Mouse (Mus musculus): ENCODE data around the gene Pon2. TPM values are rescaled to one million over a fixed set of nuclear protein-coding genes. Genes with fewer than 3 reads are reported as not detected.
"Not testable (repeated sequence)": the region's sequence is repeated elsewhere in the genome, so short reads cannot be mapped to it uniquely, and the experiment has no call there.

The Pon2 gene
- 25.3 and 36.0 TPM in 2 replicates for total RNA-seq (2014; fragmentation: Nextera tagmentation)
- 17.9 and 24.2 TPM in 2 replicates for total RNA-seq (2017)

DNA sequence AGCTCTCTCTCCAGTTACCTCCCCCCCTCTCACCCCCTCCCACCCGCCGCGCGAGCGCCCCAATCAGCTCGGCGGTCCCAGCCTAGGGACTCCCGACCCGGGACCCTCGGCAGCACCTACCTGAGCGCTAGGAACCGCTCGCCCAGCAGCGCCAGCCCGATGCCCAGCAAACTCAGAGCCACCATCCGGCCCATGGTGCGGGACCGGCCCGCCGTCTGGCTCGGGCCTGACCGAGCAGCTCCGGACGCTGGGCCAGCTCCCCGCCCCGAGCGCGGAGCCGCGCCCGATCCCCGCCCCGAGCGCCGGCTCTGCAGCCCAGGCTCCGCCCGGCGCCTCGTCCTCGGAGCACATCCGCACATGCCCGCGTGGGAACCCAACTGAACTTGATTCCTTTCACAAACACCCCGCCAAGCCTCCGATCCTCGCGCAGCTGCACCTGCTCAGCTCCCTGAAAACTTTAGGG, at the start of gene Pon2:
Gene Pon2, minus strand, starts transcription at position 364 of the 463 bp plus-strand sequence.
- ATAC-seq (replicated peaks; ENCODE audit: poor library complexity, severe bottlenecking), result peak; percentile 76

DNA sequence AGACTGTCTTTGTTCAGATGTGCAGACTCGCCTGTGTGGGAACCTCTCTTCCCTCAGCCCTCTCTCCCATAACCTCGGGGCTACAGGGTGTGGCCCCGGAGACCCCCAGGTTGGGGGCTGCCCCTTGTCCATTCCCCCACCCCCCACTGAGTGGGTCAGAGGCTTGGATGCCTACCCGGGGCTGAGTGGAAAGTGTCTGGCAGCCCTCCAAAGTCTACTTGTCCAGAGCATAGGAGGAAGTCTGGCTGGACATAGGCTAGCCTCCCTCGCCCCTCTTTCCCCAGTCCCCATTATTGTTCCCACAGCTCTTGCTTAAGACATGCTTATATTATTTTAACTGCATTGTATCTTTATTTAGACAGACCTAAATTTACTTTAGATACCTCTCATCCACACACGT, 46.0 kb upstream of the Pon2 start:
- ATAC-seq (replicated peaks; ENCODE audit: poor library complexity, severe bottlenecking), result no peak

DNA sequence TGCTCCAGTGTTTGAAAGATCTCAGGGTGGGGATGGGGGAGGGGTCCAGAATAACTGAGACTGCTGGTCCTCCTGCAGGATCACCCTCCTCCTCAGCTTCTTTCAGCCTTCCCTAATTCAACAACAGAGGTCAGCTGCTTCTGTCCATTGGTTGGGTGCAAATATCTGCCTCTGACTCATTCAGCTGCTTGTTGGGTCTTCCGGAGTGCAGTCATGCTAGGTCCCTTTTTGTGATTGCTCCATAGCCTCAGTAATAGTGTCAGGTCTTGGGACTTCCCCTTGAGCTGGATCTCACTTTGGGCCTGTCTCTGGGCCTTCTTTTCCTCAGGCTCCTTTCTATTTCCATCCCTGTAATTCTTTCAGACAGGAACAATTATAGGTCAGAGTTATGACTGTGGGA, 41.0 kb upstream of the Pon2 start:
- ATAC-seq (replicated peaks; ENCODE audit: poor library complexity, severe bottlenecking), result not testable (repeated sequence)

DNA sequence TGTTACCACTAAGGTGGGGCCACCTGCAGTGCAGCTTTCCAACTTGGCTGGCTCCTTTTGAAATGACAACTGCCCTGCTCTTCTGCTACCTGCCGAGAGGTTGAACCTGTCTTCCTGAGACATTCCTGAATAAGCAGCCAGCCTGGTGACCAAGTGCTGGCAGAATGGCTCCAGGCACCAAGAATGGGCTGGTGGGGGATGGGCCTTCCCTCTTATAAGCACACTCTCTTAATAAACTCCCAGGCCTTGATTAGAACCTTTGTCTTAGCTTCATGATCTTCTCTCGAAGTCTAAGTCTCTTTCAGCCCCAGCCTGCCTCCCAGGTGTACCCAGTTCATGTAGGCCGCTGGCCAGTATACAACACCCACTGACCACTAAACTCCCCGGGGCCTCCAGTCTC, 40.5 kb upstream of the Pon2 start:
- not testable (repeated sequence) for ATAC-seq (replicated peaks; ENCODE audit: poor library complexity, severe bottlenecking)

DNA sequence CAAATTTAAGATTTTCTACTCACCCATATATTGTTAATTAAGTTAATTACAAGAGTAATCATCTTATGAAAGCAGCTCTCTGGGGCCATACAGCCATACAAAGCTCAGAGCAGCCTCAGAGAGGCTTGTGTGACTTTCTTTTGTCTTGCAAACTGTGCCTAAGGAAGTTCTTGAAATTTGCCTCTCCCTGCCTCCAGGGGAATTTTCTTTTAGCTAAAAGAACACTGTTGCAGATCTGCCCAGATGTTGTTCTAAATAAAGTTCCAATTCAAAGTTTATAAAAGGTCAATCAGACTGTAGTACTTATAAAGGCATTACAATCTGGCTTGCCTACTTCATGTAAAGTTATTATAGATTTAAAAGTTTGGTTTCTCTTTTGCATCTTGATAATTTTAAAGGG, 37.8 kb upstream of the Pon2 start:
- ATAC-seq (replicated peaks; ENCODE audit: poor library complexity, severe bottlenecking), result not testable (repeated sequence)

DNA sequence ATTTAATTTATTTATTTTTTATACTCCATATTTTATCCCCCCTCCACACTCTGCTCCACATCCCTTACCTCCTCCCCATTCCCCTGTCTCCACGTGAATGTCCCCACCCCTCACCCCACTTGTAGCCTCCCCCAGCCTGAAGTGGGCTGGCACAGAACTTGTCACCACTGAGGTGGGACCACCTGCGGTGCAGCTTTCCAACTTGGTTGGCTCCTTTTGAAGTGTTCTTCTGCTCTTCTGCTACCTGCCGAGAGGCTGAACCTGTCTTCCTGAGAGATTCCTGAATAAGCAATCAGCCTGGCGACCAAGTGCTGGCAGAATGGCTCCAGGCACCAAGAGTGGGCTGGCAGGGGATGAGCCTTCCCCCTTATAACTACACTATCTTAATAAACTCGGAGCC, 35.8 kb upstream of the Pon2 start:
- ATAC-seq (replicated peaks; ENCODE audit: poor library complexity, severe bottlenecking), result no peak

DNA sequence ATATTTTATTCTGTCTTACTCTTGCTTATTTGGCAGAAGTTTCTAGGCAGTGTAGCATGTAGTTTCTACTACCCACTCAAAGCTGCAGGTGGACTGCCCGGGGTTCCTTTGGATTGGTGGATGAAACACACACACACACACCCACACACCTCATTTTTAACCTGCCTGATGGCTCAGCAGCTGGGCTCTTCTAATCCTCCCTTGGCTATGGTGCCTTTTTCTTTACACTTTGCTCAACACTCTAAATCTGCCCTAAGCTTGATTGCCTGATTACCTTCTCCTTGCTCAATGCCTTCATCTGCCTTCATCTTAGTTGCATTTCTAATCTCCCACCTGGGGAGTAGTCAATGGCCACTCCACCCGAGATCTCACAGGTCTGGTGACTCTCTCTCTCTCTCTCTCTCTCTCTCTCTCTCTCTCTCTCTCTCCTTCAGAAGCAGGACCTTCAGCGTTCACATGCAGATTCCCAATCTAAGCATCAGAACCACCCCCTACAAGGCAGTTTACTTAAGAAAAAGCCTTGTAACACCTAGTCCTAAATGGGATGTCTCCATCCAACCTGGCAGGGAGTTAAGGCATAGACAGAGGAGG, 34.4 kb upstream of the Pon2 start:
- ATAC-seq (replicated peaks; ENCODE audit: poor library complexity, severe bottlenecking), result no peak

DNA sequence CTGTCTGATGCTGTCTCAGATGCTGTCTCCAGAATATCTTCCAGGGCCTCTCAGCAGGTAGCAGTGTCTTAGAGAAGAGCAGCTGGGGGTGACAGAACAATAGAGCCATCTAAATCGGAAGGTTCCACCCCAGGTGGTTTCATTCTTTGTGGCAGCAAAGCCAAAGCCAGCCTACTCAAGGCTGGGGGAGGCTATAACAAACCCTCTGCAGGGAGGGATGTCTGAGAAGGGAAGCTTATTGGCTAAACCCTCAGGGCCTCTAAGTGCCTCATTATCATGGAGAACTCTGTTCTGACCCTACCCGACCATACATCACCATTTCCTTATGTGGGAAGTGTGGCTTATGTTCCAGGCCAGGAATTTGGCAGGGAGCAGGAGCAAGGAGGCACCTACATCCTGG, 26.9 kb upstream of the Pon2 start:
- no peak for ATAC-seq (replicated peaks; ENCODE audit: poor library complexity, severe bottlenecking)

DNA sequence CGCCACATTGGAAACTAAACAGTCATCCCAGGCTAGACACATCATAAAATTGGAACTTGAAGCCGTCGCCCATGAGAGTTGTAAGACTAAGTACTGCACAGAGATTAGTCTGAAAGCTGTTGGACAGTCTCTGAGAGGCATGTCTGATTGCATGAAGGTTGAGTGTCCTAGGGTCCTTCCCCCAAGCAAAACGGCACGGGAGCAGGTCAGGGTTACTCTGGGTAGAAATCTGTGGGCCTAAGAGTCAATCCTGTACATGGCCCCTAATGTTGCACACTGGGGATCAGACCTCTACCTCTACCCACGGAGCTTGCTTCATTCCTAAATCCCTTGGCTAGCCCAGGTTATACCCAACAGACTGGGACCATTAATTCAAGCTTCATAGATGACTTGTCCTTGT, 25.8 kb upstream of the Pon2 start:
- ATAC-seq (replicated peaks; ENCODE audit: poor library complexity, severe bottlenecking), result not testable (repeated sequence)

DNA sequence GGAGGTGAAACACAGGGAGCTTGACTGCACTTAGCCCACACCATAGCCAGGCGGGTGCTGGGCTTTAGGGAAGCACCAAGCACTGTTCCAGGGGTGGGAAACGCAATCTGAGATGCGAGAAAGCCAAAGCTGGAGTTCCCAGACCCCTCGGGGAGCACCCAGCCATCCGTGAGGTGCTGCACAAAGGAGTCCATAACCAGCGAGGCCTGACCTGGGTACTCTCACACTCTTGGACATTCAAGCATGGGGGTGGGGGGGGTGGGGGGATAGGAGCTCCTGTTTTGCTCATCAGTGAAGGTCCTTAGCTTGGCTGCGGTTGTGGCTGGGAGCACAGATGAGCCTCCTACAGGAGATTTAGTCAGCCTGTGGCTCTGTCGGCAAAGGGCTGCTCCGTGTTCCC, 18.4 kb upstream of the Pon2 start:
- ATAC-seq (replicated peaks; ENCODE audit: poor library complexity, severe bottlenecking), result no peak

DNA sequence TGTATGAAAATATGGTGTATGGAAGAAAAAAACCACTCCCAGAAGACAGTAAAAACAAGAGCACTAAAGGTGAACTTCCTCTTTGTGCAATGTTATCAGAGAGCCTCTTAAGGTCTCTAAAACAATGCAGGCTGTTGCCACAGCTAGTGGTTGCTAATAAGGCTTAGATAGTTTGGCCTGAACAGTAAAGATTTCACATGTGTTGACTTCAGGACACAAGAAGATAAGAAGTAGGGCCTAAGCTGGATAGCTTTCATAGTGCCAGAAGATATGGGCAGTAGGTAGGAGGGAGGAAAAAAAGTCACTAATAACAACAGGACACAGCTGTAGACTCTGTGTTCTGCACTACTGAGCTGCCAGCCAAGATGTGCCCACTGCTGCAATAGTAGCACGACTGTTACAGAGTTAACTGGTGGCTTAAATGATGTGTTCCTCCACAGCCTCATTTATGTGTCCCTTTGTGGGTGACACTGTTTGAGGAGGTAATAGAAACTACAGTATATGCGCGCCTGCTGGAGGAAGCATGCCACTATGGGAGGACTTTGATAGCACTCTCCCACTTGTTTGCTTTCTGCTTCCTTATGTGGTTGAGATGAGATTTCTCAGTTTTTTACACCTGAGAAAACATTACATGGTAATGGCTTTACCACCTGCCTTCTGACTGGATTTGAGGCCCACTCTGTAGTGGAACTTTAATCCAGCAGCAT, 17.0 kb upstream of the Pon2 start:
- ATAC-seq (replicated peaks; ENCODE audit: poor library complexity, severe bottlenecking), result peak; percentile 74

DNA sequence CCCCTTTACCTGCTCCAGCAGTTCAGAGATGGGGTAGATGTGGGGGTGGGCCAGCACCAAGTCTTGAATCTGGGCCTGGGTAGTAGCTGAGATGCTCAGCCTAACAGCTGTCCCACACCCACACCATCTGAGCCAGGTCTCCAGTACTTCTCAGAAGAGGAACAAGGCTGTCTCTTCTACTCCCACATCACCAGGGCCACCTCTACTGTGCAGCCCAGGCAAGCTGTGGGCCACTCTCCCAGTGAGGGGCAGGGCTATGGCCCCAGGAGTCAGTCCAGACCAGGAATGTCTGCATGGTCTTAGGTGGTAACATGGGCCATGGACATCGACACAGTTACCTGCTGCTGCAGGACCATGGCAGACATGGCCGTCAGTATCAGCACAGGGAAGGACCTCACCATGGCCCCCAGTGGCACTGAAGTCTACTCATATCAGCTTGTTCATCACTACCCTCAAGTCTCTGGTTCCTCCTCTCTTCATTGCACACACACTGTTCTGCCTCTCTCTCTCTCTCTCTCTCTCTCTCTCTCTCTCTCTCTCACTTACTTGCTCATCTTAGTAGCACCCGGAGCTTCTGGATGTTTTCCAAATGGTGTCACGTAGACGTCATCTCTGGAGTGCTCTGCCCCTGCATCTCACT, 15.8 kb upstream of the Pon2 start:
- no peak for ATAC-seq (replicated peaks; ENCODE audit: poor library complexity, severe bottlenecking)

DNA sequence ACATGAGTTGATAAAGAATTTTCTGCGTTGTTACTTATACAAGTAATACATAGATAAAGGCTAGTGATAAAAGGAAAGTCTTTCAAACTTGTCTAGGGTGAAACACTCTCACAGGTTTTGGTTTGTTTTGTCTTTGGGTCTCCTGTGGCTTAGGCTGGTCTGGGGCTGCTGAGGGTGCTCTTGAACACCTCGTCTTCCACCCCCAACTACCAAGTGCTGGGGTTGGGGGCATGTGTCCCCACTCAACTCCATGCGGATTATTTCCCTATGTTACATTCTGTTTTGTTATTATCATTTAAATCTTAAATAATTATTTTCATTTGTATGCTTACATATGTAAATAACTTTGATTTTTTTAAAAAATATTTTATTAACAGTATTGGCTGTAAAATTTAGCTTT, 12.2 kb upstream of the Pon2 start:
- no peak for ATAC-seq (replicated peaks; ENCODE audit: poor library complexity, severe bottlenecking)

DNA sequence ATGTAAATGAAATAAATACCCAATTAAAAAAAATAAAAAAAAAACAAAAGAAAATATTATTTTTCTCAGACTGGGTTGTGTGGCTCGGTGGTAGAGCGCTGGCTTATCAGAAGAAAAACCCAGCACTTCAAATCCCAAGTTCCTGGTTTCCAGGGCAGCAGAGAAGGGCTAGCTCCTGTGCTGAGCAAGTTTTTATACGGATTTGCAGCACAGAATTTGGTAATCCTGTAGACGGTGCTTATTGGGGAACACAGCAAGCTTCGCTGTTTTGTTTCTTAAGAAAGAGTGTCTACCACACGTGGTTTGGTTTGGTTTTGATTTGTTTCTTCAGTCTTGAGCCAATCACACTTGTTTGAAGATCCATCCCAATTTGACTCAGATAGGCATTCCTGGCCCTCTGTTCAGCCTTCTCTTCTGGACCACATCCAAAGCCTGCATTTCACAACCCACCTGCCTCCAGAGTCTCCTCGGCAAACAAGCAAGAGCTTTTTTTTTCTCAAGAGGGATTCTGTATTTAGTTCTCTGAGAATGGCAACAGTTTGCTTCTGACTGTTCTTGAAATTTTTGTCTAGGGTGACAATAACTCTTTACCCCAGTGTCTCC, 11.4 kb upstream of the Pon2 start:
- no peak for ATAC-seq (replicated peaks; ENCODE audit: poor library complexity, severe bottlenecking)

DNA sequence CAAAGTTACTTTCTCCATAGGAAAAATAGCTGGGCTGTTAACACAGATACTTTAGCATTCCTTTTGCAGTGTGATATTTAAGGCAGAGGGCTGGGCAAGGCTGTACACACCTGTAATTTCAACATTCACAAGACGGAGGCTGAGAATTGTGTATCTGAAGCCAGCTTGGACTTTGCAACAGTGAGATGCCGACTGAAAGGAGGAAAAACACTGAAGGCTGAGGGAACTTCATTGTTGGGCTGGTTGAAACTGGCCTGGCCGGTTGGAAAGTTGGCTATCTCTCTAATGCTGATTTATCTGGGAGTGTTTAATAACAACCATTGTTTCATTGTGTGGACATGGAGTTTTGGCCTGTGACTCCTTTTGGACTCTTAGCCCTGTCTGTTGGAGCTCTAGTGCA, 7.7 kb upstream of the Pon2 start:
- ATAC-seq (replicated peaks; ENCODE audit: poor library complexity, severe bottlenecking), result no peak

DNA sequence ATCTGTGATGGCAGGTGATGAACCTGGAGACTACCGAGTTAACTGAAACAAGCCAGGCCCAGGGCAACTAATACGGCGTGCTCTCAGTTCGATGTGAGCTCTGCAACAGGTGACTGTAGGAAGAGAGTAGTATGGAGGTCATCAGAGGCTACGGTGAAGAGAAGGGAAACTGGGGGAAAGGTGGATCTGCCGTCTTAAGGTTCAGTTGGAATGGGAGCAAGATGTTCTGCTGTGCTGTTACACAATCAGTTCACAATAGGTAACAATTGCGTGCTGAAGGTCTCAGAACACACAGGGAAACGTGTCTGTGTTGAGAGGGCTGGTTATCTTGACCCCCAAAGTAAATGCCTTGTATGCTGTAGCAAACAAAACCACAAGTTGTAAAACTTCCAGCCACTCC, 6.7 kb upstream of the Pon2 start:
- ATAC-seq (replicated peaks; ENCODE audit: poor library complexity, severe bottlenecking), result no peak

DNA sequence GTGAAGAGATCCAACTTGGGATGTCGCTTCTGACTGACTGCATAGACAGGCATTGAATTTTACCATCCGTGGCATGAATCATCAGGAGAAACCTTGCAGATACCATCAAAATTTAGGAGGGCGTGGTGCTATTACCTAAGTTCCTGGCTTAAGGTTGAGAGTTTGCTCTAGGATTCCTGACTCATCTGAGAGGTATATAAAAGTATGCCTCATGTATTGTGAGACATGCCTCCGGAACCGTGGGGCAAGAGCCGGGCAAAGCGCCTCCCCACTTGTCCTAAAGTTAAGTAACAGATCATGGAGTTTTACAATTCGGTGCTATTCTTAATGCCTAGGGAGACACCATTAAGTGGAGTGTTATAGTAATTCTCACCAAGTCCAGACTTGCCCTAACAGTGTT, 2.4 kb upstream of the Pon2 start:
- ATAC-seq (replicated peaks; ENCODE audit: poor library complexity, severe bottlenecking), result no peak

DNA sequence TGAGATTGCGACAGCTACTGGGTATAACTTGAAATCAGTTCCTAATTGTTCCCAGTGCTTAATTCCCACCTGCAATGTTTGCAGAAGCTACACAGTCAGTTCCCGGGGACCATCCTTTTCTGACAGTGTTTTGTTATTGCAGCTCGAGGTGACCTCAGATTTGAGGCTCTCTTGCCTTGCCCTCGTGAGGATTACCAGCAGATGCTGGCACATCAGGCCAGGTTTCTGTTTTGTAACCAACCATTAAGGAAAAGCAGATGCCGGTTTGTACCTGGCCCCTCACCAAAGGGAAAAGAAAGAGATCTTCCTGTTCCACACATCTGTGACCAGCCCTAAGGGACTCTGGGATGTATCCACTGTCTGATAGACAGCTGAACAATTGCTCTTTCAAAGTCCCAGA, 1.3 kb upstream of the Pon2 start:
- no peak for ATAC-seq (replicated peaks; ENCODE audit: poor library complexity, severe bottlenecking)

DNA sequence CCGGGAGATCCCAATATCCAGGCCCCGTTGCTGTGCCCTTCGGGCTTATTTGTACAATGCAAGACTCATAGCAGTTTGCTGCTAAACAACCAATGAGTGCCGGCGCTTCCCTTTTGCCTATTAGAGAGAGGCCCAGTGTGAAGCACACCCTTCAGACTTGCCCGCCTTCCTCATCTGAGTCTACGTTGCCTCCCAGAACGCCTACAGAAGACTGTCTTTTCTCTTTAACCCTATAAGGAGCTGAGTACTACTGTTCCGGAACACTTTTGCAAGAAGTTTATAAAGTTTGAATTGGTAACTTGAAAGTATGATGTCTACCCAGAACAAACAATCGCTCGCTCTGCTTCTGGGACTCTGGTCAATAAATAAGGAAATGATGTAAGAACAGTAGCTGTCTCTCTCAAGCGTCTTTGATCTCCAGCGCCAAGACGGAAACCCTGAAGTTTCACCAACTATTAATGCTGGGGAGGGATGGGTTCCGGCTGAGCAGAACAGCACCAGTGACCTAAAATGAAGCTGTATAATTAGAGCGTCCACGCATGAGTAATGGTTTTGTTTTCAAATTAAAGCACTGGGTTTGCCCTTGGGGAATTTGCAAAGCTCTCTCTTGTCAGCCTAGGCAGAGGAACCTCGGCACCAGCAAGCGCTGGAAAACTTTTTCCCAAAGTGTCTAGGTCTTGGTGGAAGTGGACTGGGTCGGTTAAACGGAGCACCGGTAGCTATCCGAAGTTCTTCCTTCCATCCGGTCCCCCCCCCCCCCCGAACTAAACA, 749 bp downstream of the Pon2 start:
- ATAC-seq (replicated peaks; ENCODE audit: poor library complexity, severe bottlenecking), result peak; percentile 81

DNA sequence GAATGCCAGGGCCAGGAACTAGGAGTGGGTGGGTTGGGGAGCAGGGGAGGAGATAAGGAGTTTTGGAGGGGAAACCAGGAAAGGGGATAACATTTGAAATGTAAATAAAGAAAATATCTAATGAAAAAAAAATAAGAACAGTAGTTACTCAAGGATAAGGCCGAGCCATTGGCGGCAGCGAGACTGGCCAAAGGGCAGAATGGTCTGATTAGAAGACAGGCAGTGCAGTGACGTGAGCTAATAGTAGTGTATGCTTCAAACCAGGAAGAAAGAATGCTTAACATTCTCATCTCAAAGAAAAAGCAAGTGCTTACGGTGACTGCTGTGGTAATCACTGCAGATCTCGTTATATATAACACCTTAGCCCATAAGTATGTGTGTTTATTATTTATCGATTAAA, 2.2 kb downstream of the Pon2 start:
- ATAC-seq (replicated peaks; ENCODE audit: poor library complexity, severe bottlenecking), result no peak
